Mouse (Mus musculus) cerebellum, adult 2 months (tissue): ENCODE results near the gene Slc22a18.

ENCODE experiments used
- CTCF ChIP-seq: fragments of 200-500 bp; IDR thresholded peaks from 2 replicates; pipeline ENCODE4 v1.5.1; 2011; ENCODE audit warnings: low read depth, mild to moderate bottlenecking, control low read depth, low read length, moderate library complexity, borderline replicate concordance; ENCODE audit not compliant: insufficient read depth
- POLR2A ChIP-seq: fragments of 200-500 bp; IDR thresholded peaks from 2 replicates; pipeline ENCODE4 v1.6.1; 2011; ENCODE audit warnings: low read length, control low read depth, borderline replicate concordance; ENCODE audit not compliant: insufficient read depth

DNA sequence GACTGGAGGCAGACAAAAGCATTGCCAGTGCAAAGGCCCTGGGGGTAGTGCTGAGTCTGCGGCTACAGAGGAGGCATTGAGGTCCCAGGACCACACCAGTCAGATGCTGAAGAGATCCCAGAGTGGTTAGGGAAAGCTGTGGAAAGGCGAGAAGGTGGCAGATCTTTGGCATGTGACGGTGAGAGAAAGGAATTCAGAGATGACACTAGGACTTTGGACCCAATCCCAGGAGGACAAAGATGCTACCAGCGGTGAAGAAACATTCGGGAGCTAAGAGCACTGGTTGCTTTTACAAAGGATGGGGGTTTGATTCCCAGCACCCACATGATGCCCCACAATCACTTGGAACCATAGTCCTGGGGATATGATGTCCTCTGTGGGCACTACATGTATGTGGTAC is 4.3 kb downstream of the Slc22a18 start:
- TF ChIP-seq POLR2A, result no peak
- no peak for TF ChIP-seq CTCF
